Mouse (Mus musculus): ENCODE data around the gene Hbq1b.

The Hbq1b gene

GRCm38 (mm10) chr11:32299865-32300264 is 13.1 kb downstream of the Hbq1b start, which contains the start of gene Hbq1a:
Hbq1a (plus strand) TSS chr11:32300069.
- peak; percentile 65 for DNase-seq (ENCODE audit: extremely low spot score, low spot score)

DNA sequence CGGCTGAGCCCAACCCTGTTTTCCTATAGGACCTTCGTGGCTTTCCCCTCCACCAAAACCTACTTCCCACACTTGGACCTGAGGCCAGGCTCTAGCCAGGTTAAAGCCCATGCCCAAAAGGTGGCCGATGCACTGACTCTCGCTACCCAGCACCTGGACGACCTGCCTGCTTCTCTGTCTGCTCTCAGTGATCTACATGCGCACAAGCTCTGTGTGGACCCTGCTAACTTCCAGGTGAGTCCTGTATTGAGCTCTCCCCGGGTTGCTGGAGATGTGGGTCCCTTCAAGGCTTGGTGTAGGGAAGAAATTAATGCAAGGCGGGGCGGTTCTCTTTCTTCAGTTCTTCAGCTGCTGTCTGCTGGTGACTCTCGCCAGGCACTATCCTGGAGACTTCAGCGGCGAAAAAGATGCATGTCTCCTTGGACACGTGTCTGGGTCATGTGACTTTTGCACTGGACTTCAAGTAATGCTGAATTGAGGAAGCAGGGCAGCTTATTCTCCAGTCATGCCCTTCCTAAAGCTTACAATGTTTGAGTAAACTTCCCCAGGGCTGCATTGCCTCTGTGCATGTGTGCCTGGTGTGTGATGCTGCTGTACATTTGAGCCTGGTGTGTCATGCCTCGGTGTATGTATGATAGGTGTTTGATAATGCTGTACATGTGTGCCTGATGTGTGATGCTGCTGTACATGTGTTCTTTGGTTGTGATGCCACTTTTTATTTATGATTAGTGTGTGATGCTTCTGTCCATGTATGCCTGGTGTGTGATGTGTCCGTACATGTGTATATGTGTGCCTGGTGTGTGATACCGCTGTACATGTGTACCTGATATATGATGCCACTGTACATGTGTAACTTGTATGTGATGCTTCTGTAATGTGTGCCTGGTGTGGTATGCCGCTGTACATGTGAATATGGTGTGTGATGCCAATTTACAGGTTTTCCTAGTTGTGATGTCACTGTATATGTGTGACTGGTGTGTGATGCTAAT is 13.8 kb downstream of the Hbq1b start:
- DNase-seq (ENCODE audit: extremely low spot score, low spot score), result no peak

DNA sequence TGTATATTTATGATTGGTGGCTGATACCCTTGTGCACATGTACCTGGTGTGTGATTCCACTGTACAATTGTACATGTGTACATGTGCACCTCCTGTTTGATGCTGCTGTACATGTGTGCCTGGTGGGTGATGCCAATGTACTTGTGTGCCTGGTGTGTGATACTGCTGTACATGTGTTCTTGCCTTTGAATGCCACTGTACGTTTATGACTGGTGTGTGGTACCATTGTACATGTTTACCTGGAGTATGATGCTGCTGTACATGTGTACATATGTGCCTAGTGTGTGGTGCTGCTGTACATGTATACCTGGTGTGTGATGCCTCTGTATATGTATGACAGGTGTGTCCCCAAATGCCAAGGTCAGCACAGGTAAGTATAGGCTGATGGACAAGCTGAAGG is 14.7 kb downstream of the Hbq1b start:
- no peak for DNase-seq (ENCODE audit: extremely low spot score, low spot score)

DNA sequence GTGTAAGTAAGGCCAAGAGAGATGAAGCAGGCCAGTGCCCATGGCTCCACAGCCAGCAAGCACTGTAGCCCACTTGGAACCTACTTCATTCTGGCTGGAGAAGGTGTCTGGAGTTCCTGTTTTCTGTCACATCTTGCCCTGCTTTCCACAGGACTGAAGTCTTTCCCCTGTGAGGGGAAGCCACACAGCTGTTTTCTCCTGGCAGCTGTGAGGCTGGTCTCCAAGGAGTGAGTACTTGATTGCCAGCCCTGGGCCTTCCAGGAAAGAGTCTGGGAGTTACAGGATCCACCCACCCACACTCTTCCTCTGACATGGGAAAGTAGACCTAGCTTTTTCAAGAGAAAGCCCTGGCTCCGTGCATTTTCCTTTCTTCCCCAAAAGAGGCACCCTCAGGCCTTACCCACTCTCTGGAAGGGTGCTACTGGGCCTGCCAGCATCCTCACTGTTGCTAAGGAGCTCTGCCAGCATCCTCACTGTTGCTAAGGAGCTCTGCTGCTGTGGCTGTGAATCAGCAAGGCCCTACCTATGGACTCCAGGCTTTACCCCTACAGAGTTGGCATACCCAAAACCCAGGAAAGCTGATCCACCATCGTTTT is 16.2 kb downstream of the Hbq1b start:
- DNase-seq (ENCODE audit: extremely low spot score, low spot score), result no peak

DNA sequence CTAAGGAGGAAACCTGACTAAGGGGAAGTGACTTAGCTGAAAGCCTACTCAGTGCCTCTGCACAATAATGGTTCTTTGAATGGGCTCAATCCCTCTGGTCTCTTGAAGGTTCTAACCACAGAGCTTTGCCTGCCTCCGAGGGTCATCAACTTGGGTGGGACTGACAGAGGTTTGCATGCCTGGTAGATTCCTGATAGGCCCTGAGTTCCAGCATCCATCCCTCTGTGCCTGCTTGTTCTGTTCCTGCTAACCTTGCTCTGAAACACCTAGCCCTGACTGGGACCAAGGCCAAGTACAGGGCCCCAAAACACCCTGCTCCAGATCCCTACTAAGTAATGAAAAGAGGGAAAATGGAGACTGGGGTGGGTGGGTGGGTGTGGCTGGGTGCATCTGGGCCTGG is 16.7 kb downstream of the Hbq1b start:
- no peak for DNase-seq (ENCODE audit: extremely low spot score, low spot score)

DNA sequence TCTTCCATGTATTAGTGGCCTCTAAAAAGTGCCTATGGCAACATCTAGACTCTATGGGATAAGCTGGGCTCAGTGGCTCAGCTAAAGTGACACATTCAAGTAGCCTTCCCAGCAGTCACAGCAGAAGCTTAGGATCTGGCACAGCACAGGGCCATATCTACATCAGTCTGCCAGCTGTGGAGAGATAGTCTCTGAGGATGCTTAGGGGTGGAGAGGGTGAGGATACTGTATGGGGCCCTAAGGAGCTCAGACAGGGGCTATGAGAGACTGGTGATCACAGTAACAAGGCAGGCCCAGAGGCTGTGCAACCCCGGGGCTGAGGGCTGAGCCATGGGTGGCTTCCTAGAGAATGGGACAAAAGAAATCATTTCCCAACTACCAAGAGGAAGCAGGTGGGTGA is 20.2 kb downstream of the Hbq1b start:
- DNase-seq (ENCODE audit: extremely low spot score, low spot score), result no peak

GRCm38 (mm10) chr11:32309446-32309845 is 22.7 kb downstream of the Hbq1b start:
- DNase-seq (ENCODE audit: extremely low spot score, low spot score), result no peak

GRCm38 (mm10) chr11:32309928-32310327 is 23.2 kb downstream of the Hbq1b start:
- DNase-seq (ENCODE audit: extremely low spot score, low spot score), result no peak

GRCm38 (mm10) chr11:32316009-32316408 is 29.2 kb downstream of the Hbq1b start:
- no peak for DNase-seq (ENCODE audit: extremely low spot score, low spot score)

GRCm38 (mm10) chr11:32320507-32321195 is 33.9 kb downstream of the Hbq1b start:
- DNase-seq (ENCODE audit: extremely low spot score, low spot score), result no peak

- peak; percentile 49 for DNase-seq (ENCODE audit: extremely low spot score, low spot score)
Observed at GRCm38 (mm10) chr11:32321196-32321565, 34.4 kb downstream of the Hbq1b start.

DNA sequence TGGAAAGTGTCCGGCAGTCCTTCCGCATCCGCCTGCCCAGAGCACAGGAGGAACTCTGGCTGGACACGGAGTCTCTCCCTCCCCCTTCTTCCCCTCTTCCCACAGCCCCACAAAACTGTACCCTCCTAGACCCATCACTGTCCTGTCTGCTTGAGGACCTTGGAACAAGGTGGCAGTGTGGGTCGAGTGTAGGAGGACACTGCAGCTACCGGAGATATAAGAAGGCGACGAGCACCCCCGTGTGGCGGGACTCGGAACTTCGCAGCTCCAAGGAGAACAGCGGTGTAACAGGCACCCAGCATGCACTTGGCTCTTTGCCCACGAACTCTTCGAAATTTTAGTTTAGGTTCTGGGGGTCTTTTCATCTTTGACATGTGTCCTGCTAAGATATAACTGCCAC is 37.8 kb downstream of the Hbq1b start:
- peak; percentile 95 for DNase-seq (ENCODE audit: extremely low spot score, low spot score)

- DNase-seq (ENCODE audit: extremely low spot score, low spot score), result no peak
Observed at GRCm38 (mm10) chr11:32331075-32331474, 44.3 kb downstream of the Hbq1b start.

- DNase-seq (ENCODE audit: extremely low spot score, low spot score), result no peak
Observed at GRCm38 (mm10) chr11:32331861-32332260, 45.1 kb downstream of the Hbq1b start.

GRCm38 (mm10) chr11:32333235-32333634 is 46.5 kb downstream of the Hbq1b start:
- DNase-seq (ENCODE audit: extremely low spot score, low spot score), result no peak

DNA sequence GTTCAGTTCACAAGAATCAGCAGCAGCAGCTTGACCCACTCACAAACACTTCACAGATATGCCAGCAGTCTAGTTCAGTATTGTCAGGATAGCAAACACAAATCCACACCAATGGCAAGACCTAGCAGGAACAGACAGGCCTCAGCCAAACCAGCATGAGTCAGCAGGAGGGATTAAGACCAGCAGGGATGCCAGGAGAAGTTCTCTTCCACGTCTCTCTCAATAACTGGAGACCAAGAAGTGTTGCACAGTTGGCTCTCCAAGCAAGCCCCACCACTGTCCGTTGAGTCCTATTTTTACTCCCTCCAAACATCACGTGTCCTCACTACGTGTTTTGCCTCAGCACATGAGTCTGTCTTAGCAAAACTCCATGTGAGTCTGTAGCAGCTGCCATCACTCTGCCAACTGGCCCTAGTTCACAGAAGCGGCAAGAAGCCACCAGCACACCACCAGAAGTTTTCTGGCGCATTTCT is 49.7 kb downstream of the Hbq1b start:
- no peak for DNase-seq (ENCODE audit: extremely low spot score, low spot score)
